Mouse (Mus musculus) olfactory bulb, adult 2 months (tissue): ENCODE results near the gene Map6.

Experiments used
- CTCF ChIP-seq: fragments of 200-500 bp; IDR thresholded peaks from 2 replicates; pipeline ENCODE4 v1.5.1; 2012; ENCODE audit warnings: low read depth, mild to moderate bottlenecking, low read length, moderate library complexity; ENCODE audit not compliant: insufficient read depth
- POLR2A ChIP-seq: fragments of 200-500 bp; IDR thresholded peaks from 2 replicates; pipeline ENCODE4 v1.6.1; 2012; ENCODE audit warnings: mild to moderate bottlenecking, low read depth, low read length, moderate library complexity; ENCODE audit not compliant: insufficient read depth

GRCm38 (mm10) chr7:99271630-99272029 lies 4.4 kb downstream of the Map6 start:
- TF ChIP-seq CTCF (no peak), POLR2A (no peak)
